Mouse (Mus musculus) heart, adult 9 months (tissue): Measurements from ENCODE around the gene Islr2.

Experiments used
- DNase-seq, 2 experiments: peaks; one replicate each; pipeline ENCODE4 v3.0.0; 2022; ENCODE audit warnings: low spot score in 2 of 2

The Islr2 gene

GRCm38 (mm10) chr9:58196610-58197567, 7.2 kb downstream of the Islr2 start:
- no peak for DNase-seq

GRCm38 (mm10) chr9:58196141-58196540, 8.0 kb downstream of the Islr2 start:
- no peak for DNase-seq

GRCm38 (mm10) chr9:58195671-58196070, 8.4 kb downstream of the Islr2 start:
- no peak for DNase-seq

- DNase-seq: no peak
Observed at GRCm38 (mm10) chr9:58194222-58194621, 9.9 kb downstream of the Islr2 start.

- DNase-seq: no peak
Observed at GRCm38 (mm10) chr9:58184456-58184855, 19.7 kb downstream of the Islr2 start.

GRCm38 (mm10) chr9:58179390-58179789, 24.7 kb downstream of the Islr2 start:
- no peak for DNase-seq

- no peak for DNase-seq
Observed at GRCm38 (mm10) chr9:58177165-58177564, 27.0 kb downstream of the Islr2 start.

GRCm38 (mm10) chr9:58175745-58176487, 28.2 kb downstream of the Islr2 start:
- no peak for DNase-seq

GRCm38 (mm10) chr9:58174818-58175251, 29.3 kb downstream of the Islr2 start:
- no peak for DNase-seq

- DNase-seq: no peak
Observed at GRCm38 (mm10) chr9:58172863-58173262, 31.3 kb downstream of the Islr2 start.

GRCm38 (mm10) chr9:58169426-58169825, 34.7 kb downstream of the Islr2 start:
- no peak for DNase-seq

GRCm38 (mm10) chr9:58168880-58169279, 35.2 kb downstream of the Islr2 start:
- DNase-seq: no peak

- DNase-seq: no peak
Observed at GRCm38 (mm10) chr9:58165779-58166178, 38.3 kb downstream of the Islr2 start.

- DNase-seq: no peak
Observed at GRCm38 (mm10) chr9:58163146-58163545, 41.0 kb downstream of the Islr2 start.

GRCm38 (mm10) chr9:58162173-58162572, 41.9 kb downstream of the Islr2 start:
- no peak for DNase-seq

- no peak for DNase-seq
Observed at GRCm38 (mm10) chr9:58160315-58160714, 43.8 kb downstream of the Islr2 start.

- peak; percentile 45 to 56 for DNase-seq
Observed at GRCm38 (mm10) chr9:58159855-58160254, 44.3 kb downstream of the Islr2 start.

GRCm38 (mm10) chr9:58158541-58159311, 45.4 kb downstream of the Islr2 start:
- DNase-seq: peak; percentile 66 to 77

GRCm38 (mm10) chr9:58157838-58158237, 46.3 kb downstream of the Islr2 start:
- DNase-seq: no peak

GRCm38 (mm10) chr9:58156819-58157560, 47.1 kb downstream of the Islr2 start:
- no peak for DNase-seq

- DNase-seq: peak; percentile 26 to 42
Observed at GRCm38 (mm10) chr9:58155366-58155765, 48.8 kb downstream of the Islr2 start.
